Mouse (Mus musculus) small intestine, adult 2 months (tissue): Measurements from ENCODE around the gene Fam117b. TPM values are rescaled to one million over a fixed set of nuclear protein-coding genes. Genes with fewer than 3 reads are reported as not detected.

Source experiments
- H3K27ac ChIP-seq: fragments of 200-500 bp; 2 replicates; pipeline ENCODE4 v1.5.1; 2012; ENCODE audit warnings: low read depth, low read length, control low read depth, inconsistent platforms; ENCODE audit not compliant: insufficient read depth
- H3K27me3 ChIP-seq: fragments of 200-500 bp; 2 replicates; pipeline ENCODE4 v1.6.1; 2012; ENCODE audit warnings: mild to moderate bottlenecking, moderate library complexity, low read length, inconsistent platforms; ENCODE audit not compliant: control insufficient read depth, insufficient read depth
- H3K36me3 ChIP-seq: fragments of 200-500 bp; 2 replicates; pipeline ENCODE4 v1.6.1; 2012; ENCODE audit warnings: mild to moderate bottlenecking, low read length, control low read depth, inconsistent platforms; ENCODE audit not compliant: control insufficient read depth, insufficient read depth
- H3K4me1 ChIP-seq: fragments of 200-500 bp; 2 replicates; pipeline ENCODE4 v1.6.1; 2012; ENCODE audit warnings: low read length, inconsistent platforms, mixed read lengths; ENCODE audit not compliant: control insufficient read depth, insufficient read depth, insufficient read length
- H3K4me3 ChIP-seq: fragments of 200-500 bp; 2 replicates; pipeline ENCODE4 v1.5.1; 2012; ENCODE audit warnings: low read depth, mild to moderate bottlenecking, control low read depth, inconsistent platforms, low read length, moderate library complexity
- CTCF ChIP-seq: fragments of 200-500 bp; IDR thresholded peaks from 2 replicates; pipeline ENCODE4 v1.5.1; 2012; ENCODE audit warnings: low read depth, mild to moderate bottlenecking, control low read depth, inconsistent platforms, low read length, moderate library complexity, mixed read lengths; ENCODE audit not compliant: insufficient replicate concordance, insufficient read length; ENCODE audit errors: extremely low read depth
- POLR2A ChIP-seq: fragments of 200-500 bp; IDR thresholded peaks from 2 replicates; pipeline ENCODE4 v1.6.1; 2012; ENCODE audit warnings: low read depth, mild to moderate bottlenecking, control low read depth, inconsistent platforms, low read length, moderate library complexity
- WGBS: fragments of 180-500 bp; shearing (Covaris S2); methylation state at CpG from one replicate; pipeline ENCODE4 v1.1.7; 2018; 5-methylcytosine and 5-hydroxymethylcytosine counted together
- polyA plus RNA-seq: library from polyadenylated mRNA; depleted of rRNA; stranded (reverse); fragments of >200 nt; gene quantifications from 2 replicates; pipeline ENCODE4 v1.2.3, GENCODE M21; 2012

Fam117b gene
- polyA plus RNA-seq, 1 experiment, result 13.0 TPM

DNA sequence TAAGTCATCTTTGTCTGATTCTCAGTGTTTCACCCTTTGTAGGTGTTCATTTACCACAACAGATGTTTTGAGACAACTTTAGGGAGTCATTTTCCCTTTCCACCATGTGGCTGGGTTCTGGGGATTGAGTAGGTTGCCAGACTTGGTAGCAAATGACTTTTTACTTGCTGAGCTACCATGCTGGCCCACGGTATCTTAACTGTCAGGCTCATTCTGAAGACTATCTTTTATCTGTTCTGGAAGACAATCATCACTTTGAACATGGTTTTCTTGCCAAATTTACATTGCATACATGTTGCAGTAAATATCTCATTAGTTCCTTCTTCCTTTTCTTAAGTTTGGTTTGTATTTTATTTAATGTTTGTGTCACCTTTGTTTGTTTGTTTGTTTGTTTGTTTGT is 33.2 kb downstream of the Fam117b start:
- TF ChIP-seq CTCF (no peak), POLR2A (no peak)
- no peak overlapping the region for H3K27ac ChIP-seq
- peaks cover 2% of the 10 kb centered on the region; the same call in 1 of the 2 replicates for H3K4me1 ChIP-seq
- 67% methylated on average over 1 of the region's 1 CpGs for WGBS
- no peaks in the 10 kb centered on the region for H3K27me3 ChIP-seq
- H3K4me3 ChIP-seq, result no peak overlapping the region
- H3K36me3 ChIP-seq, result peaks cover 10% of the 10 kb centered on the region

DNA sequence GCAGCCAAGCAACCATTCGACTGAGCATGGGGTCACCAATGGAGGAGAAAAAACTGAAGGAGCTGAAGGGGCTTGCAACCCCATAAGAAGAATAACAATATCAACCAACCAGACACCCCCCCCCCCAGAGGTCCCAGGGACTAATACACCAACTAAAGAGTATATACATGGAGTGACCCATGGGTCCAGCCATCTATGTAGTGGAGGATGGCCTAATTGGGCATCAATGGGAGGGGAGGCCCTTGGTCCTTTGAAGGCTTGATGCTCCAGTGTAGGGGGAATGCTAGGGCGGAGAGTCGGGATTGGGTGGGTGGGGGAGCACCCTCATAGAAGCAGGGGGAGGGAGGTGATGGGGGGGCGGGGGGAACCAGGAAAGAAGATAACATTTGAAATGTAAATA is 34.7 kb downstream of the Fam117b start:
- Histone ChIP-seq H3K4me3 (no peak overlapping the region), H3K4me1 (peaks cover 2% of the 10 kb centered on the region; the same call in 1 of the 2 replicates), H3K36me3 (peaks cover 11% of the 10 kb centered on the region), H3K27me3 (no peaks in the 10 kb centered on the region), H3K27ac (no peak overlapping the region)
- no peak for TF ChIP-seq POLR2A
- 97% methylated on average over 4 of the region's 4 CpGs for WGBS

DNA sequence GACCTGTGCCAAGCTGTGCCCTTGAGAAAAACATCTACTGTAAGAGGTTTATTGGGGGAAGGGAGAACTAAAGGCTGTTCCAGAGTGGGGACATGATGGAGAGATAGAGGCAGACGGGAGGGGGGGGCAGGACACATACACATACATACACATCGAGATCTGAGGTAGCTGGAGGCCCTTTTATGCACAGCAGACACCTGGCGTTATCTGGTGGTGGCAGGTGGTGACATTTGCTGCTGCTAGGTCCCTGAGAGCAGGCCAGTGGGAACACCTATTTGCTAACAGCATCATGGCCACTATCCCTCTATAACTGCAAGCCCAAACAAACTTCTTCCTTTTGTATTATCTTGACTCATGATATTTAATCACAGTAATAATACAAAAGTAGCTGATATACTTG is 44.4 kb downstream of the Fam117b start:
- WGBS, result 60% methylated on average over 3 of the region's 3 CpGs

DNA sequence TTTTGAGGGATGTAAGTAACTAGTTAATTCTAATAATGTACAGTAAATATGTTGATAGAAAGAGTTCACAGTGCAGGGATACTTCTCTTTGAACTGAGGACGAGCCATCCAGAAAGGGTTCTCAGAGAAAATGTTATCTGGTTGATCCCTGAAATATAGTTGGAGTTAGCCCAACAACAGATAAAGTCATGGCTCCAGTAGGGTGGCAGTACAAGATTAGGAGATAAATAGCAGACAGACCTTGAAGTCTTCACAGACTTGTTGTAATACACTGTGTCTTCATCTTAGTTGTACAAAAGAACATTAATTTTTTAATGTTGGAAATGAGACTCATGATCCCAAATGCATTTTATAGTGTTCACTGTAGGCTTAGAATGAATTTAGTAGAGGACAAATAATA is 47.1 kb downstream of the Fam117b start:
- WGBS, result 74% methylated on average over 1 of the region's 1 CpGs
- TF ChIP-seq POLR2A, result no peak
- no peak for TF ChIP-seq CTCF
- Histone ChIP-seq H3K36me3 (peaks cover 19% of the 10 kb centered on the region), H3K27ac (no peak overlapping the region), H3K27me3 (no peaks in the 10 kb centered on the region), H3K4me1 (no peaks in the 10 kb centered on the region), H3K4me3 (no peak overlapping the region)

More for the DNA sequence above, 44.4 kb downstream of the Fam117b start:
- Histone ChIP-seq H3K27me3 (no peaks in the 10 kb centered on the region), H3K4me3 (no peak overlapping the region), H3K4me1 (no peaks in the 10 kb centered on the region), H3K27ac (no peak overlapping the region), H3K36me3 (peaks cover 18% of the 10 kb centered on the region)
- TF ChIP-seq POLR2A, result no peak
- no peak for TF ChIP-seq CTCF

DNA sequence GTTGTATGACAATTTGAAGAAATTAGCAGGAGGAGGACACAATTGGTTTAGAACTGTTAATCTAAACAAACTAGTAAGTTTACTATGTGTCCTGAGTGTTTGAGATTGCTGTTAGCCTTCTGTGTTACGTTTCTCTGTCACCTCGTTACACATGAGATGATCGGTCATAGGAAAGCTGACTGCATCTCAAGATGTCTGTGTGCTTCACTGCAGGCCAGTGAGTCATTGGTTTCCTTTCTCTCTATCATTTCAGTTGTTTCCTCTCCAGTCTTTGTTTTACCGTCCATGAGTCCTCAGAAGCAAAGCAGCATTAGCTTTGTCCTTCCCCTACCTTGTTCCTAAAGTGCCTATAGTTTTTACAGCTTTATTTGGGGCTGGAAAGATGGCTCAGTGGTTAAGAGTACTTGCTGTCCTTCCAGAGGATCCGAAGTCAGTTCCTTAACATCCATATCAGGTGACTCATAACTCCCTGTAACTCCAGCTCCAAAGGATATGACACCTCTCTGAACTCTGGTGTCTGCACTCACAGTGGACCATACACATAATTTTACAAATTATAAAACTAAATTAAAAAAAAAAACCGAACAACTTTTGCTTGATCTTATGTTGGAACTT is 53.5 kb downstream of the Fam117b start:
- no peak overlapping the region for H3K27ac ChIP-seq
- no peak for TF ChIP-seq POLR2A
- no peak for TF ChIP-seq CTCF
- WGBS, result 79% methylated on average over 6 of the region's 6 CpGs

DNA sequence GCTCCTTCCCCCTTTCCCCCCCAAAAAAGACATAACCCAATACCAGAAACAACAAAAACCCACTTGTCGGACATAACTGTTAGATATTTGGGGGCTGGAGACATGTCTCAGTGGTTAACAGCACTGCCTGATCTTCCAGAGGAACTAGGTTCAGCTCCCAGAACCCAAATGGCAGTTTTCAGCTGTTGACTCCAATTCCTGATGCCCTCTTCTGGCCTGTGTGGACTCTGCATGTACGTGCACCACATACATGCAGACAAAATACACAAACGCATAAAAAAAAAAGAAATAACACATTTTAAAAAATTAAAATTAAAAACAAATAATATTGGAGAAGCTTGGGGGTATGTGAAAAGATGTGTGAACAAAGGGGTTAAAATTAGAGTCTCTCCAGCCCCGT is 54.5 kb downstream of the Fam117b start:
- WGBS, result 90% methylated on average over 4 of the region's 4 CpGs
- Histone ChIP-seq H3K27ac (no peak overlapping the region), H3K4me1 (no peaks in the 10 kb centered on the region; the same call in 1 of the 2 replicates), H3K27me3 (no peaks in the 10 kb centered on the region), H3K4me3 (no peak overlapping the region), H3K36me3 (peaks cover 14% of the 10 kb centered on the region)
- TF ChIP-seq CTCF, result peak; percentile 24; the same call in 1 of the 2 replicates
- TF ChIP-seq POLR2A, result no peak

More for the DNA sequence above, 53.5 kb downstream of the Fam117b start:
- Histone ChIP-seq H3K36me3 (peaks cover 20% of the 10 kb centered on the region), H3K4me1 (no peaks in the 10 kb centered on the region), H3K4me3 (no peak overlapping the region), H3K27me3 (no peaks in the 10 kb centered on the region)

DNA sequence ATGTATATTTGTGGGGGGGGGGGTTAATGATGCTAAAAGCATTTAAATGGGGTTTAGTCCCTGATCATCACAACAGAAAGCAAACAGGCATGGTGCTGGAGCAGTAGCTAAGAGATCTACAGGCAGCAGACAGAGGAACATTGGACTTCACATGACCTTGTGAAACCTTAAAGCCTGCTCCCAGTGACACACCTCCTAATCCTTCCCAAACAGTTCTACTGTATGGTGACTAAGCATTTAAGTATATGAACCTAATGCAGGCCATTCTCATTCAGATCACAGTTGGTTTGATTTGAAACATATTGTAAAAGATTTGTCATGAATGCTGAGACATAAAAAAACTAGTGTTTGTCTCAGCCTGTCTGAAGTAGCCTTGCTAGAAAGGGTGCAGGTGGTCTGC is 73.8 kb downstream of the Fam117b start:
- H3K4me1 ChIP-seq, result no peaks in the 10 kb centered on the region
- H3K27ac ChIP-seq, result no peak overlapping the region
- TF ChIP-seq CTCF (no peak), POLR2A (no peak)
- no peaks in the 10 kb centered on the region for H3K27me3 ChIP-seq
- peaks cover 43% of the 10 kb centered on the region for H3K36me3 ChIP-seq
- H3K4me3 ChIP-seq, result no peak overlapping the region

DNA sequence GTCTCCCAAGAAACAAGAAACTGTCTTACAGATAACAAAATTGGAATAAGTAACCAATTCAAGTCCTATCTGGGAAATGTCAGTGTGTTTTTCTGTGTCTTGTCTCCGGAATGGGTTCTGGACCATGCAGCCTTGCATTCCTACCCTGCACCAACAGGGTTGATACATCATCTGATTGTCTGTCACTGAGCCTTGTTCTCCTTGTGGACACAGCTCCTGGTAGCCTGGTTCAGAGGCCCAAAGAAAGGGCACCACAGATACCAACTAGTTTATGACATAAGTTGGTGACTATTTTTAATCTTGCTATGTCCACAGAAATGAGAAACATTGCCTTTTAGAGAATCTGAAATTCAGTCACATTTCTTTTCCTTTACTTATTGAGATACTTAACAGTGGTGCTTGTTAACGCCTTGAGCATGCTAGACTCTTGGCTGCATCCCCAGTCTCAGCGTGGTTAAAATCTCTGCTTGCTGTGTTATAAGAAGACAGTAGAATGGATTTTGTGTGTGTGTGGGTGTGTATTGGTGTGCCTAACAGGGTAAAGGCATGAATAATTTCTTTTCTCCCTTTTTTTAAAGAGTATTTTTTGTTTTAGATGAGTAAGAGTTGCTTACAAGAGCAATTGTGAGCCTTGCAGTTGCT is 74.7 kb downstream of the Fam117b start:
- Histone ChIP-seq H3K4me1 (no peaks in the 10 kb centered on the region), H3K4me3 (no peak overlapping the region), H3K36me3 (peaks cover 37% of the 10 kb centered on the region), H3K27ac (no peak overlapping the region), H3K27me3 (no peaks in the 10 kb centered on the region)
- WGBS, result 80% methylated on average over 3 of the region's 3 CpGs
- no peak for TF ChIP-seq CTCF
- TF ChIP-seq POLR2A, result no peak
